Mouse (Mus musculus) lung, embryonic 15.5 days (tissue): Measurements from ENCODE around the gene Map3k20. TPM values are rescaled to one million over a fixed set of nuclear protein-coding genes. Genes with fewer than 3 reads are reported as not detected.

Experiments
- ATAC-seq: fragments of 200-750 bp; cut with Nextera tagmentation; 2 replicates; pipeline ENCODE4 v1.8.0; 2017; ENCODE audit warnings: moderate number of reproducible peaks, borderline replicate concordance; ENCODE audit not compliant: low FRiP score, low TSS enrichment; ENCODE audit errors: extremely low read depth
- H3K27ac ChIP-seq: fragments of 300-500 bp; sonication (generic); 2 replicates; pipeline ENCODE4 v1.5.1; 2015; ENCODE audit warnings: moderate library complexity, mild to moderate bottlenecking, inconsistent platforms
- H3K27me3 ChIP-seq: fragments of 300-500 bp; sonication (generic); 2 replicates; pipeline ENCODE4 v1.6.1; 2015; ENCODE audit warnings: inconsistent platforms
- H3K36me3 ChIP-seq: fragments of 300-500 bp; sonication (generic); 2 replicates; pipeline ENCODE4 v1.6.1; 2015; ENCODE audit warnings: inconsistent platforms
- H3K4me1 ChIP-seq: fragments of 300-500 bp; sonication (generic); 2 replicates; pipeline ENCODE4 v1.6.1; 2015; ENCODE audit warnings: inconsistent platforms
- H3K4me2 ChIP-seq: fragments of 300-500 bp; sonication (generic); 2 replicates; pipeline ENCODE4 v1.6.1; 2015; ENCODE audit warnings: inconsistent platforms, mild to moderate bottlenecking, moderate library complexity
- H3K4me3 ChIP-seq: fragments of 300-500 bp; sonication (generic); 2 replicates; pipeline ENCODE4 v1.5.1; 2015; ENCODE audit warnings: mild to moderate bottlenecking, inconsistent platforms
- H3K9ac ChIP-seq: fragments of 300-500 bp; sonication (generic); 2 replicates; pipeline ENCODE4 v1.6.1; 2015; ENCODE audit warnings: inconsistent platforms
- H3K9me3 ChIP-seq: fragments of 300-500 bp; sonication (generic); 2 replicates; pipeline ENCODE4 v1.6.1; 2016; ENCODE audit warnings: inconsistent platforms
- WGBS: fragments of 180-500 bp; shearing (Covaris S2); methylation state at CpG from one replicate; pipeline ENCODE4 v1.1.7; 2015; 5-methylcytosine and 5-hydroxymethylcytosine counted together
- polyA plus RNA-seq: library from polyadenylated mRNA; unstranded; fragments of >200 nt; fragmentation: Nextera tagmentation; extraction: Ambion mirVana; gene quantifications from 2 replicates; pipeline ENCODE4 v1.2.1, GENCODE M21; 2015

Gene Map3k20
- polyA plus RNA-seq, 1 experiment from 2014 or later, result 30.2 TPM

DNA sequence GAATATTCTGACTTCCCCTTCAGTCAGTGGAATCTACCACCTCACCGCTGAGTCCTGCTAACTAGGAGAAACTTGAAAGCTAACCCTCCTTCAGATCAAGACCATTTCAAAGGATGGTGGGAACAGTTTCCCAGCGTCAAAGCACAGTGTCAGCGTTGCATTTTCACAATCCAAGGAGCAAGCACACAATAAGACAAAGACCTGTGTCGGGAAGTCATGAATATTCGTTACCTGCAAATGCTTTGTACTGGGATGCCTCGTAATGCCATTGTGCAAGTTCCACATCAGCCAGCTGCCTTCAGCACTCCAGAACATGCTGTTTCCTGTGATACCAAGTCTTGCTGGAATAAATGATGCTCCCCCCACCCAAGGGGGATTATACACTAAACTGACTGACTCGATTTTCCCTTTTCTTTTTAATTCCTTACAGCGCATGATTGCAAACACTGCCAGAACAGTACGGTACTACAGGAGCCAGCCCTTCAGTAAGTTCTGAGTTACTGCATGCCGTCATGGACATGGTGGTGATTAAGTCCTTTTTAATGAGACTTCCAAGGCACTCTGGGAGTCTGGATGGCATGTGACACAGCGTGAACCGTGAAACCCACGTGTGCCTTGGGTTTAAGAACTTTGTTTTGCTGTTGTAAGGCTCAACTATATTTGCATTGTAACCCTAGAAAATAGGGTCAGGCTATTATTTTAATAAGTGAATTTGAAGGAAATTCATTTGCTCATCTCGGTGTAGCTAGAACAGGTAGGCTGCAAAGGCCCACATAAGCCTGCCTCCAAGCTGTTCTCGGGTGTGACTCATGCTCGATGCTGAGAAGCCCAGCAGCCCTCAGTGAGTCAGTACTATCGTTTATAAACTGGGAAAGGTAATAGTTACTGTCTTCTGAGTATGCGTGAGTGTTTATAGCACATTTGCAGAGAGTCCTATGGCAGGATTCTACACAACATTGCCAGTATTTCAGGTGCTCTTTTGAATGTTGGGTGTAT is 32.6 kb upstream of the Map3k20 start:
- Histone ChIP-seq H3K4me2 (no peak overlapping the region), H3K27ac (no peak overlapping the region), H3K9ac (no peak overlapping the region), H3K4me1 (peaks cover 17% of the 10 kb centered on the region), H3K36me3 (no peaks in the 10 kb centered on the region), H3K9me3 (no peaks in the 10 kb centered on the region), H3K27me3 (no peaks in the 10 kb centered on the region), H3K4me3 (no peak overlapping the region)
- WGBS, result 66% methylated on average over 18 of the region's 18 CpGs
- no peak for ATAC-seq

DNA sequence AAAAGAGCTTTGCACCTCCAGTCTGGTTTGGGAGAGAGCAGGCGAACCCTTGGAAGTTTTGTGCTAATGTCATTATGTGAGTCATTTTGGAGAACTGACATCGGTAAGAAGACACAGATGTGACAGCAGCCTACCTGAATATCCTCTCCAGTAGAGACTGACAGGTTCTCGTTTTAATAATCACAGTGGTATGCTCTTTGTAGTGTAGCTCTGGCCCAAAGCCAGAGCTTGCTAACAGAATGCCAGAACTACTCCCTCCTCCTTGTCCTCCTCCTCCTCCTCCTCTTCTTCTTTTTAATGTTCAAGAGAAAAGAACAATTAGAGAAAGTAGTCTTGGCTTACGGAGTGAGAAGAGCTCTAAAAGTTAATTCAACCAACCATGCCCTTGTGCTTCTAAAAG is 31.6 kb upstream of the Map3k20 start:
- no peak overlapping the region for H3K27ac ChIP-seq
- peaks cover 17% of the 10 kb centered on the region for H3K4me1 ChIP-seq
- H3K9me3 ChIP-seq, result no peaks in the 10 kb centered on the region
- no peaks in the 10 kb centered on the region for H3K36me3 ChIP-seq
- H3K27me3 ChIP-seq, result no peaks in the 10 kb centered on the region
- WGBS, result 53% methylated on average over 4 of the region's 4 CpGs
- no peak for ATAC-seq
- no peak overlapping the region for H3K9ac ChIP-seq
- H3K4me3 ChIP-seq, result no peak overlapping the region
- H3K4me2 ChIP-seq, result 0 out of 2 replicates have a peak overlapping the region, but pooled peaks have one; percentile 50

DNA sequence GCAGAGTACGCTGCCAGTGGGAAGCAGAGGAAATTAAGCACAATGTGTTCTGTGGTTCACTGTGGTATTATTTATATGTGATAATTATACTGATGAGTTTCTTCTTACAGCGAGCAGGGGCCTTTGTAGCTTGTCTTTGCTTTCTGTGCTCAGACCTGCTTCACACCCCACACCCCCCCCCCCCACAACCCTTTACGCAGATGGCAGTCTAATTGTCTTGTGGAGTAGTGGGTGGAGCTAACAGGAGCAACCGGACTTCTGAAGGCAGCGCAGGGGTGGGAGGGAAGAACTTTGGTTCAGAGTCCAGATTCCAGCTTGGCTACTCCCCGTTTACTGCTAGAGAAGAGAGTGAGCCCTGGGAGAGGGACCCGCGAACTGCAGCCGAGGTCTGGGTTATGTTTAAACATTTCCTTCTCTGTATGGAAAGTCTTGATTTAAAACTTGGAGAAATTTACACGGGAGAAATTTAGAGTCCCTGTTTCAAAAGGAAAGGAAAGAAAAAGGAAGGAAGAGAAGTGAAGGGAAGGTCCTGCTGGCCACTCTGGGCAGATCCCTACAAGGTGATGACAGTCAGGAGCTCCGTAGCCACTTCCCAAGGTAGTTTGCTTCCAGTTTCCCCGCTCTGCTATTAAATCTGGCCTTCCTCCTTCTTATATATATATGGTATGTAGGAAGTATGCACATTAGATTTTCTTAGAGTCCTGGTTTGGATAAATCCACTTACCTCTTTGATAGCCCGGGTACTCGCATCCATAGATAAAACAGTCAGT is 30.4 kb upstream of the Map3k20 start:
- H3K4me3 ChIP-seq, result peak overlapping the region; percentile 15; the same call in 1 of the 2 replicates
- H3K9ac ChIP-seq, result no peak overlapping the region
- H3K36me3 ChIP-seq, result no peaks in the 10 kb centered on the region
- no peak overlapping the region for H3K27ac ChIP-seq
- WGBS, result 25% methylated on average over 14 of the region's 14 CpGs
- peak overlapping the region; percentile 50 for H3K4me2 ChIP-seq
- no peak for ATAC-seq
- H3K9me3 ChIP-seq, result no peaks in the 10 kb centered on the region
- H3K27me3 ChIP-seq, result no peaks in the 10 kb centered on the region
- H3K4me1 ChIP-seq, result peaks cover 17% of the 10 kb centered on the region

DNA sequence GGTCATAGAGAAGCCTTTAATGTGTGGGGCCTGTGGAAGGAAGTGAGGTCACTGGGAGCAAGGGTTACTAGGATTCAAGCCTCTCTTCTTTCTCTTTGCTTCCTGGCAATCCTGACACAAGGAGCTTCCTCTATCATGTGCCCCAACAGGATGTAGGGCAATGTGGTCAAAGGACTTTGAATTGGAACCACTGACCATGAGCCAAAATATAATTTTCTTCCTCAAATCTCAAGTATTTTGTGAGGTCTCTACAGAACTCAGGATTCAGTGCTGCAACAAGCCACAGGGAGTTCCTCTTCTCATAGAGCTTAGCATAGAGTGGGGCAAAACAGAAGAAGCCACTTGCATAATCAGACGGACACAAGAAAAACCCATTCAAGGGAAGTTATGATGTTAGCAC is 24.7 kb upstream of the Map3k20 start:
- Histone ChIP-seq H3K27me3 (no peaks in the 10 kb centered on the region), H3K9me3 (no peaks in the 10 kb centered on the region), H3K9ac (no peak overlapping the region), H3K4me1 (no peaks in the 10 kb centered on the region), H3K4me3 (no peak overlapping the region), H3K36me3 (no peaks in the 10 kb centered on the region), H3K27ac (no peak overlapping the region), H3K4me2 (no peak overlapping the region)
- WGBS, result 95% methylated on average over 1 of the region's 1 CpGs
- ATAC-seq, result no peak

DNA sequence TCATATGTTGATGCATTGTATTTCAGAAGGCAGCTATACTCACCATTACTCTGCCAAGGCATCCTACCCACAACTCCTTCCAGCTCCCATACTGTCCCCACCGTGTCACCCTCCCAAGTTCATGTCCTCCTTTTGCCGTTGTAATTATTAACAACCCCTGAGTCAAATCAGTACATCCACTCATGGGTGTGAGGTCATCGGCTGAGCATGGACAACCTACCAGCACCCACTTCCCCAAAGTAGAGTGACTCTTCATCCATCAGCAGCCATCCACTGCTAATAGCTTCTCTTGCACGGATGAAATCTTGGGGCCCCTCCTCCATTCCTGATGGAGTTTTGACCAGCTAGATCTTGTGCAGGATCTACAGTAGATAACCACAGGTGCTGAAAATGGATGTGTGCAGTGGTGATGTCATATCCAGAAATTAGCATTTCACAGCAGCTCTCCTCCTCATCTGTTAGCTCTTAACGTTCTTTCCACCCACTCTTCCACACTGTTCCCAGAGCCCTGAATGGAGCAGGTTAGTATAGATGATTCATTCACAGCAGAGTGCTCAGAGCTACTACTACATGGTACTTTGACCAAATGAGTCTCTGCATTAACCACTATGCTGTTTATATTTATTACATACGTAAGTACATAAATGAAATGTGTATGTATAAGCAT is 22.5 kb upstream of the Map3k20 start:
- Histone ChIP-seq H3K27me3 (no peaks in the 10 kb centered on the region), H3K4me3 (no peak overlapping the region), H3K9me3 (no peaks in the 10 kb centered on the region), H3K4me2 (no peak overlapping the region), H3K9ac (no peak overlapping the region), H3K4me1 (no peaks in the 10 kb centered on the region), H3K27ac (no peak overlapping the region), H3K36me3 (no peaks in the 10 kb centered on the region)
- WGBS, result 68% methylated on average over 6 of the region's 6 CpGs
- ATAC-seq, result no peak

DNA sequence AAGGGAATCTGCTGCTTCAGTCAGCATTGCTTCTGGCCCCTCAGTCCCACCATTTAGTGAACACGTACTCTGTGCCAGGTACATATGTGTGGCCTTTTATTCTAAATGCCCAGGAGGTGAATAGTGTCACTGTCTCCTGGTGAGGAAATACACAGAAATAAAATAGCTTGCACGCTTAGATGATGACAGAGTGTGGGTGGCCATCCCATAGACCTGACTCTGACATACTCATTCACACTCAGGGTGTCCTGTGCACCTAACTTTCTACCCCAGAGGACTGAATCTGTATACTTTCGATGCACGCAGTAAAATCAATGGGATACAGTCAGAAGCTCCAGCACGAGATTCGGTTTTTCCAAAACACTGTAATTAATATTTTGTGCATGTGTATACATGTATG is 18.0 kb upstream of the Map3k20 start:
- no peaks in the 10 kb centered on the region for H3K36me3 ChIP-seq
- H3K9ac ChIP-seq, result no peak overlapping the region
- H3K27ac ChIP-seq, result no peak overlapping the region
- ATAC-seq, result no peak
- no peak overlapping the region for H3K4me3 ChIP-seq
- no peaks in the 10 kb centered on the region for H3K27me3 ChIP-seq
- no peaks in the 10 kb centered on the region for H3K9me3 ChIP-seq
- 87% methylated on average over 6 of the region's 6 CpGs for WGBS
- peaks cover 4% of the 10 kb centered on the region for H3K4me1 ChIP-seq
- no peak overlapping the region for H3K4me2 ChIP-seq

DNA sequence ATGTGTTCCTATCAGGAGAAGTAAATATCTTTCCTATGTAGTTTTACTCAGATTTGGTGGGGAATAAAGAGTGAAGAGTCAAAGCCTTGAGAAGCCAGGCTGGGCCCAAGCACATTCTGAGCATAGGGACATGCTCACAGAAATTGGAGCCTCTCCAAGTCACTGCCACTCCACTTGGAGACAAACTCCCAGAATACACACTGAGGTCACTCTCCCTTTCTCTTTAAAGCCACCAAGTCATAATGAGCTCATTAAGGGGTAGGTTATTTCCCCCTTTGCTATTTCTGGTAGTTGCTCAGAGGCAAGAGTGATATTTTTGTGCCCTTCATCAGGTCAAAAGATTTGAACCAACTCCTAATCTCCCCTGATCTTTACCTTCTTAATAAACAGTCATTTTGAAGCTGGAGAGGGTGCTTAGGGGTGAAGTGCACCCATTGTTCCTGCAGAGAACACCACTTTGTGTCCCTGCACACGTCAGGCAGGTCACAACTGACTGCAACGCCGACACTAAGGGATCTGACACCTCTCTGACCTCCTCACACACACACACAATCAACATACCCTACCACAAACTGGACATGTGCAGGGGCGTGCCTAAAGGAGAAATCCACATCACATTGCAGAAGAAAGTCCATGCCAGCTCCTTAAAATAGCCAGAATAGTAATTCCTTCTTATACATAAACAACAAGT is 15.6 kb upstream of the Map3k20 start:
- H3K4me1 ChIP-seq, result peaks cover 4% of the 10 kb centered on the region
- H3K9ac ChIP-seq, result no peak overlapping the region
- H3K4me2 ChIP-seq, result no peak overlapping the region
- H3K9me3 ChIP-seq, result no peaks in the 10 kb centered on the region
- H3K27ac ChIP-seq, result 0 out of 2 replicates have a peak overlapping the region, but pooled peaks have one; percentile 20
- no peaks in the 10 kb centered on the region for H3K27me3 ChIP-seq
- no peaks in the 10 kb centered on the region for H3K36me3 ChIP-seq
- no peak; the same call in 1 of the 2 replicates for ATAC-seq
- H3K4me3 ChIP-seq, result no peak overlapping the region
- WGBS, result 52% methylated on average over 4 of the region's 4 CpGs

DNA sequence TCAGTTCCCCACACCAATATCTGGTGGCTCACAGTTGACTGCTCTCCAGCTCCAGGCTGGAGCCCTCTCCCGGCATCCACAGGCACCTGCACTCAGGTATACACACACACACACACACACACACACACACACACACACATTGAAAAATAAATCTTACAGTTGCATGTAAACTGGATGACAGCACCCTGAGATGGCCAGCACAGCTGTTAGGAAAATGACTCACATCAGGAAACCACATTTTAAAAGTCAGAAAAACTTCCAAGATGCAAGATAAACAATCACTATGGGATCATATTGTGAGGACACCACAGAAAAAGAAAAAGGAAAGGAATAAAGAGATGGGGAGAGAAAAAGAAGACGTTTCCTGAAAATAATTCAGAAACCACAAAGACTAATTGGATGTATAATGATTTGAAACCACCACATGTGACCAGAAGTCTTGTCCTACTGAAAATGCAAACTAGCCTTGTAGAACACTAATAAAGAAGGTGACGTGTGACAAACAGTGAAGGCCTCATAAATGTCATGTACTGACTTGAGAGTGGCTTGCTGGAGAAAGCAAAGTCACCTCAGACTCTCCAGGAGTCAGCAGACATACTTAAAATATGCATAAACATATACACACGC is 7.1 kb upstream of the Map3k20 start:
- Histone ChIP-seq H3K27me3 (no peaks in the 10 kb centered on the region), H3K9me3 (no peaks in the 10 kb centered on the region), H3K9ac (no peak overlapping the region), H3K4me1 (peaks cover 3% of the 10 kb centered on the region; the same call in 1 of the 2 replicates), H3K4me2 (no peak overlapping the region), H3K4me3 (no peak overlapping the region), H3K36me3 (no peaks in the 10 kb centered on the region), H3K27ac (no peak overlapping the region)
- ATAC-seq, result no peak
- 75% methylated on average over 4 of the region's 4 CpGs for WGBS

DNA sequence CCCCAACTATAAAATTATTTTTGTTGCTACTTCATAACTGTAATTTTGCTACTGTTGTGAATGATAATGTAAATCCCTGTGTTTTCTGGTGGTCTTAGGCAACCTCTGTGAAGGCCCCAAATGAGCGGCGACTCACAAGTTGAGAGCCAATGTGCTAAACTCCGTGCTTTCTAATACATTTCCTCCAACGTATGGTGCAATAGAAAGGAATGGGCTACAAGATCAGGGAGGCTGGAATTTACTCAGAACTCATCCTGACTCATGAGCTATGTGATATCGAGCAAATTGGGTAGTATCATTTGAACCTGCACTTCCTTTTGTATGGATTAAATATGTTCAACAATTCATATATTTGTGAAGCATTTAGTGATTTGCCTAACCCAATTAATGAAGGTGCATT is 4.9 kb upstream of the Map3k20 start:
- Histone ChIP-seq H3K4me2 (no peak overlapping the region), H3K9ac (no peak overlapping the region), H3K9me3 (no peaks in the 10 kb centered on the region), H3K4me1 (peaks cover 3% of the 10 kb centered on the region; the same call in 1 of the 2 replicates), H3K27ac (no peak overlapping the region), H3K27me3 (no peaks in the 10 kb centered on the region), H3K36me3 (no peaks in the 10 kb centered on the region), H3K4me3 (no peak overlapping the region)
- 86% methylated on average over 5 of the region's 5 CpGs for WGBS
- ATAC-seq, result no peak

DNA sequence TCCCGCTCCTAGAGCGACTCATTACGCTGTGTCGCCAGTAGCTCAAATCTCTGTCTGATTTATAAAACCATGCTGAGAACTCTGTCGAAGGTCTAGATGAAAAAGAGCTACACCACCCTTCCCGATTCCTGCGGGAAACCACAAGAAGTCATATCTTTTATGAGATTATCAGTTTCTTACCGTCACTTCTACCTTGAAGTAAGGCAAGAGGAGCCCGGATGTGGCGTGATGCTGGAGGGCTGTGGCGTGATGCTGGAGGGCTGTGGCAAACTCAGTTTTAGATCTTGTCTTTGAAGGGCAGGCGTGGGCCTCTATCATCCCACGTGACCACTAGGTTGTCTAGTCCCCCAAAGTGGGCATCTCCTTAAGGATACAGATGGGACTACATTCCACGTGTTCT is 3.5 kb upstream of the Map3k20 start:
- no peak for ATAC-seq
- no peak overlapping the region for H3K4me3 ChIP-seq
- no peak overlapping the region for H3K9ac ChIP-seq
- H3K4me1 ChIP-seq, result peaks cover under 1% of the 10 kb centered on the region; the same call in 1 of the 2 replicates
- H3K4me2 ChIP-seq, result no peak overlapping the region
- H3K27me3 ChIP-seq, result no peaks in the 10 kb centered on the region
- WGBS, result 87% methylated on average over 14 of the region's 14 CpGs
- no peaks in the 10 kb centered on the region for H3K36me3 ChIP-seq
- H3K27ac ChIP-seq, result no peak overlapping the region
- H3K9me3 ChIP-seq, result no peaks in the 10 kb centered on the region

DNA sequence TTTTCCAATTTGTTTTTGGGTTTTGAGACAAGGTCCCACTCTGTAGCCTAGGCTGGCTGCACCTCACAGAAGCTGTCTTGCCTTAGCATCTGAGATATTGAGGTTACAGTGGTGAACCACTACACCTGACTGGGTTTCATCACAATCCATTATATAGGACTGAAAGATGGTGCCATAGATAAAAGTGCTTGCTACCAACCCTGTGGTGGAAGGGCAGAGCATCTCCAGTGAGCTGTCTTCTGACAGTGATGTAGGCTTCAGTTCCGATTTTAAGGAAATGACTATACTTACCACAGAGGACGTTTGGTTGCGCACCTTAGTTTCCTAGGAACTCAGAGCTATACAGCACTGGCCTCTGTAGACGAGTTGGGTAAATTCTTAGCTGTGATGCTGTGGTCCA is 2.7 kb upstream of the Map3k20 start:
- Histone ChIP-seq H3K36me3 (no peaks in the 10 kb centered on the region), H3K27ac (no peak overlapping the region)

More for the DNA sequence above, 2.7 kb upstream of the Map3k20 start:
- Histone ChIP-seq H3K4me2 (no peak overlapping the region), H3K27me3 (no peaks in the 10 kb centered on the region), H3K4me3 (no peak overlapping the region), H3K4me1 (peaks cover 6% of the 10 kb centered on the region), H3K9me3 (no peaks in the 10 kb centered on the region), H3K9ac (no peak overlapping the region)
- 65% methylated on average over 4 of the region's 4 CpGs for WGBS
- no peak for ATAC-seq
